Mouse (Mus musculus) midbrain, embryonic 11.5 days (tissue): Measurements from ENCODE around the gene Cnn2. TPM values are rescaled to one million over a fixed set of nuclear protein-coding genes. Genes with fewer than 3 reads are reported as not detected.

ENCODE experiments used
- ATAC-seq: fragments of 200-750 bp; cut with Nextera tagmentation; 2 replicates; pipeline ENCODE4 v1.8.0; 2017; ENCODE audit warnings: moderate TSS enrichment, moderate library complexity; ENCODE audit not compliant: low FRiP score
- DNase-seq: peaks from one replicate; pipeline ENCODE4 v3.0.0; 2015; ENCODE audit warnings: low spot score; ENCODE audit errors: missing footprints
- H3K27ac ChIP-seq: fragments of 300-500 bp; sonication (generic); 2 replicates; pipeline ENCODE4 v1.5.1; 2014; ENCODE audit warnings: low read depth, low read length
- H3K27me3 ChIP-seq: fragments of 300-500 bp; sonication (generic); 2 replicates; pipeline ENCODE4 v1.6.1; 2014; ENCODE audit warnings: mild to moderate bottlenecking, low read length, moderate library complexity, mixed read lengths; ENCODE audit not compliant: control insufficient read depth, insufficient read depth
- H3K36me3 ChIP-seq: fragments of 300-500 bp; sonication (generic); 2 replicates; pipeline ENCODE4 v1.6.1; 2014; ENCODE audit warnings: mild to moderate bottlenecking, low read length, moderate library complexity, mixed read lengths; ENCODE audit not compliant: control insufficient read depth, insufficient read depth
- H3K4me1 ChIP-seq: fragments of 300-500 bp; sonication (generic); 2 replicates; pipeline ENCODE4 v1.6.1; 2014; ENCODE audit warnings: low read length; ENCODE audit not compliant: control insufficient read depth, insufficient read depth
- H3K4me2 ChIP-seq: fragments of 300-500 bp; sonication (generic); 2 replicates; pipeline ENCODE4 v1.6.1; 2014; ENCODE audit warnings: mild to moderate bottlenecking, moderate library complexity
- H3K4me3 ChIP-seq: fragments of 300-500 bp; sonication (generic); 2 replicates; pipeline ENCODE4 v1.5.1; 2014; ENCODE audit warnings: low read depth, low read length
- H3K9ac ChIP-seq: fragments of 300-500 bp; sonication (generic); 2 replicates; pipeline ENCODE4 v1.6.1; 2014; ENCODE audit warnings: low read length
- H3K9me3 ChIP-seq: fragments of 300-500 bp; sonication (generic); 2 replicates; pipeline ENCODE4 v1.6.1; 2016; ENCODE audit warnings: low read length; ENCODE audit not compliant: control insufficient read depth
- WGBS: fragments of 180-500 bp; shearing (Covaris S2); extraction: QIAGEN DNeasy Blood & Tissue Kit; methylation state at CpG from one replicate; pipeline ENCODE4 v1.1.7; 2014; 5-methylcytosine and 5-hydroxymethylcytosine counted together
- polyA plus RNA-seq: library from polyadenylated mRNA; unstranded; fragments of >200 nt; fragmentation: Nextera tagmentation; extraction: Ambion mirVana; gene quantifications from 2 replicates; pipeline ENCODE4 v1.2.1, GENCODE M21; 2014

Gene Cnn2
- 158 and 160 TPM in 2 replicates for polyA plus RNA-seq

DNA sequence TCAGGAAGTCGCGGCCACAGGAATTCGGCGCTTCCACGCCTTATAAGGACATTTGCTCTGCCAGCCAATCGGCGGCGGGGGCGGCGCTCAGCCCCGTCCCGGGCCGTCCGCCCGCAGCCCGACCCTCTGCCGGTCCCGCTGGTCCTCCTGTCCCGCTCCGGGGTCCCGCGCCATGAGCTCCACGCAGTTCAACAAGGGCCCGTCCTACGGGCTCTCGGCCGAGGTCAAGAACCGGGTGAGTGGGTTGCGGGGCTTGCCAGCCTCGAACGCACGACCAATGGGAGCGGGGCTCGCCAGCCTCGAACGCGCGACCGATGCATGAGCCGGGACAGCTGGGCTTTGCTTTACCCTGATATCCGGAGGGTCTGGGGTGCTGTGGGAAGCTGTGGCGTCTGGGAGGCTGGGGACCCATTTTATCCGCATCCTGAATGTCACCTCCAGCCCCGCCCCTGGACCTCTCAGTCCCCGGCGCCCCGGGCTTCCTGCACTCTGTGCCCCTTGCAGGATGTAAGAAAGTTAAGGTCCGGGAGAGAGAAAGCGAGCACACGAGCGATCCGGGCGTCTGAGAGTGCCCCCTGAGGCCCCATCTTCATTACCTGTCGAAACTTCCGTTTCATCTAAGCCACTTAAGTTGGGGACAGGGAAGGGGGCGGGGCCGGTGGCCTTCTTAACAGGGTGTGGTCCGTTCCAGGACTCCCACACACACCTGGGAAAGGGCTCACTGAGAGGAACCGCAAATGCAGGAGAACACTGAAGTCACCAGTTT lies at the start of gene Cnn2:
TSS of gene Cnn2 (plus strand) at position 79 of the 766 bp plus-strand sequence.
- Histone ChIP-seq H3K4me1 (peaks cover 18% of the 10 kb centered on the region), H3K27ac (no peak within 1 kb of the TSS; the same call in 1 of the 2 replicates), H3K4me2 (peak within 1 kb of the TSS; percentile 46), H3K27me3 (peaks cover 38% of the 10 kb centered on the region), H3K36me3 (no peaks in the 10 kb centered on the region), H3K9me3 (peaks cover 5% of the 10 kb centered on the region; the same call in 1 of the 2 replicates), H3K9ac (peak within 1 kb of the TSS; percentile 31), H3K4me3 (peak within 1 kb of the TSS; percentile 34)
- peak; percentile 95 for DNase-seq
- no peak for ATAC-seq
- WGBS, result 2% methylated on average over 58 of the region's 59 CpGs

DNA sequence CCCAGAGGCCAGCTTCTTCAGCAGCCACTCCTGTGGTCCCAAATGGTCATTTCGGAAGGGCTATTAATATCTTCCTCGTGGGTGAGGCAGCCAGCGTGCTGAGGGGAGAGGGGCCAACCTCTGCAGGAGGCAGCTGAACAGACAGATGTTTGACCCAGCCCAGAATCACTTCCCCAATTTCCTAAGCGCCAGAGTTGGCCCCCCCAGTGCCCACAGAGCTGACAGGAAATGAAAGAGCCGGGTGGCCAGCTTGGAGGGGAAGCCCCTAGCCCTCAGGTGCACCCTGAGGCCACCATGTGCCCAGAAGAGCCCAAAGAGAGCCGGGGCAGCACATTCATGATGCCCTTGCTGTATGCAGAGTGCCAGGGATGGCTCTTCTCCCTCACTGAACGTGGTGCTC lies 47.6 kb upstream of the Cnn2 start:
- H3K9me3 ChIP-seq, result no peaks in the 10 kb centered on the region
- H3K4me2 ChIP-seq, result no peak overlapping the region
- ATAC-seq, result no peak
- H3K4me1 ChIP-seq, result peaks cover 14% of the 10 kb centered on the region
- H3K27ac ChIP-seq, result no peak overlapping the region
- H3K36me3 ChIP-seq, result no peaks in the 10 kb centered on the region
- no peak for DNase-seq
- H3K9ac ChIP-seq, result no peak overlapping the region
- H3K4me3 ChIP-seq, result no peak overlapping the region
- no peaks in the 10 kb centered on the region for H3K27me3 ChIP-seq
- 62% methylated on average over 7 of the region's 7 CpGs for WGBS

DNA sequence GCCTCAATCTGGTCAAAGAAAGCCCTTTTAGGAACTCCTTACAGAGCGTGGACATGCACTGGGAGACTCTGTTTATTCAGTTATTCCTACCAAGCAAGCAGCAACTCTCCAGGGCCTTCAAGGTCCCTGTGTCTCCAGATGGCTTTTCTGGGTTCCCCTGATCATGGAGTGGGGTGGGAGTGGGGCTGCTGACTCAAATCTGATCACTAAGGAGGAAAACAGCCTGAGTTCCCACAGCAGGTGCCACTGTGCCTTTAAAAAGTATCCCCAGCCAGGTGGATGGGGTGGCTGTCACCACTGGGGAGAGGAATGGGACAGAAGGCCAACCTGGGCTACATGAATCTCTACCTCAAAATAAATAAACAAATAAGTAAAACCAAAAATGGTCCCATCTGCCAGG lies 45.4 kb upstream of the Cnn2 start:
- WGBS, result 76% methylated on average over 1 of the region's 1 CpGs
- Histone ChIP-seq H3K4me3 (no peak overlapping the region), H3K27ac (no peak overlapping the region), H3K36me3 (no peaks in the 10 kb centered on the region), H3K4me1 (peaks cover 27% of the 10 kb centered on the region), H3K9ac (no peak overlapping the region), H3K9me3 (no peaks in the 10 kb centered on the region), H3K4me2 (no peak overlapping the region), H3K27me3 (no peaks in the 10 kb centered on the region)
- DNase-seq (no peak), ATAC-seq (no peak)

DNA sequence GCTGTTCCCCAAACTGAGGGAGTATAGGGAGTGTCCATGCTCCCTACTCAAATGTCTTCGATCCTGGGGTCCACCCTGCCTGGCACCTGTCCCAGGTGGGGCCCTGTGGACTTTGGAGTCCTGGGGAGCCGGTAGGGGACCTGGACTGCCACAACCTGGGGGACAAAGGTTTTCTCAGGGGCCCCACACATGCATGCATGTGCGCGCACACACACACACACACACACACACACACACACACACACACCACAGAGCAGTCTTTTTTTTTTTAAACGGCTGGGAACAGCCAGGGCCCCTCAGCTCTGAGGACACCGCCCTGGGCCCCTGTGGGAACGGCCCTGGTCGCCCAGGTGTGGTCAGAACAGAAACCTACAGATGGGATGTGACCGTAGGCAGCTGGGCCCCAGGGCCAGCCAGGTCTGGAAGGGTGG lies 44.9 kb upstream of the Cnn2 start:
- peaks cover 23% of the 10 kb centered on the region for H3K4me1 ChIP-seq
- no peak overlapping the region for H3K27ac ChIP-seq
- no peaks in the 10 kb centered on the region for H3K9me3 ChIP-seq
- DNase-seq, result no peak
- H3K4me2 ChIP-seq, result no peak overlapping the region
- H3K4me3 ChIP-seq, result no peak overlapping the region
- H3K36me3 ChIP-seq, result no peaks in the 10 kb centered on the region
- no peak overlapping the region for H3K9ac ChIP-seq
- no peak for ATAC-seq
- H3K27me3 ChIP-seq, result no peaks in the 10 kb centered on the region
- 79% methylated on average over 9 of the region's 9 CpGs for WGBS

DNA sequence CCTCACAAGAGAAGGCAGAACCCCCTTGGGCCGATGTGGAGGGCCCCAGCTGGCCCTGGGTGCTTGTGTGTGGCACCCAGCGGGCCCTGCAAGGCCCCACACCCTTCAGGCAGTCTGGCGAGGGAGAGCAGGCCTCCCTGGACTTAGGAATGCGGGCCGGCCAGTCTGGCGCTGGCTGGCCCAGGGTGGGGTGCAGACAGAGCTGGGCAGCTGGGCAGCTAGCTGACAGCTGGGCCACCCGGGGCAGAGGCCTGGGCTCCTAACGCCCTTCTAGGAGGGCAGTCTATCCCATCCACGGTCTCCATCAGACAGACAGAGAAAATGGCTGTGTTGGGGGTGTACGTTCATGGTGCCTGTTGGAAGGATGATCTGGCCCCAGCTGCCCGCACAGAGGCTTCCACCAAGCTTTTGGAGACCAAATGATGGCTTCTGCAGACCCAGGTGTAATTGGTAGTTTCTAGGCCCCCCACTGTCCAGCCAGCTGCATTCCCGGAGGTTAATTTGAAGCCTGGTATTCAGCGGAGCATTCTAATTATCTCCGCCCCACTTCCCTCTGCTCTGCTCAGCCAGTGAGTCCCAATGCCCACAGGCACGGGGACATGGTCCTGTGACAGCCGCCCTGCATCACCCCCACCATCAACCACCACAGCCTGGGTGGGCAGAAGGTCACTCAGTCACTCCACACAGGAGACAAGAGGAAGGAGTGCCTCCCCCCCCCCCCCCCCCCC lies 42.7 kb upstream of the Cnn2 start:
- Histone ChIP-seq H3K27me3 (no peaks in the 10 kb centered on the region), H3K9ac (peak overlapping the region; percentile 27; the same call in 1 of the 2 replicates), H3K9me3 (no peaks in the 10 kb centered on the region), H3K36me3 (no peaks in the 10 kb centered on the region), H3K4me2 (peak overlapping the region; percentile 13; the same call in 1 of the 2 replicates), H3K4me3 (no peak overlapping the region), H3K27ac (peak overlapping the region; percentile 68), H3K4me1 (peaks cover 23% of the 10 kb centered on the region)
- WGBS, result 22% methylated on average over 16 of the region's 16 CpGs
- ATAC-seq, result peak; percentile 62
- no peak for DNase-seq

DNA sequence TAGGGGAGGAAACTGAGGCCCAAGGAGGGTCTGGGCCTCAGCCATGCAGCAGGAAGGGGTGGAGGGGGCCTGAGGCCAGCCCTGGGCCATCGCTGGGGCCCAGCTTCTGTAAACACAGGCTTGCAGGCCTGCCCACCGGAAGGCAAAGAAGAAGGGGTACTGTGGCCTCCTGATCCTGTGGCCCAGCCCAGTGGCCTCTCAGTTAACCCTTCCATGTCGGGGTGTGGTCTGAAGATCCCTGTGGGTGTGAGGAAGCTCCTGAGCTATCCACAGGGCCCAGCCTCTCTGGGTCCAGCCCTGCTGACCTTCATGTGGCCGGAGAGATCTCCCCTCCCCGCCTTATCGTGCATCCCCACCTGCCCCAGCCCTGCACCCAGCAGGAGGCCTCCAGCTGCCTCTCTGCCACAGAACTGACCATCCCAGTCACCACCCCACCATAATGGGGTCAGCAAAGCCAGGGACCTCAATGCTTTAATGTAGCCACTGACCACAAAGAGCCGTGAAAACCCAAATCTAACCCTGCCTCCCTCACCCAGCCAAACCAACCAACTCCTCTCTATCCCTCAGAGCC lies 41.5 kb upstream of the Cnn2 start:
- Histone ChIP-seq H3K4me3 (no peak overlapping the region), H3K4me1 (peaks cover 23% of the 10 kb centered on the region)
- no peak for DNase-seq

DNA sequence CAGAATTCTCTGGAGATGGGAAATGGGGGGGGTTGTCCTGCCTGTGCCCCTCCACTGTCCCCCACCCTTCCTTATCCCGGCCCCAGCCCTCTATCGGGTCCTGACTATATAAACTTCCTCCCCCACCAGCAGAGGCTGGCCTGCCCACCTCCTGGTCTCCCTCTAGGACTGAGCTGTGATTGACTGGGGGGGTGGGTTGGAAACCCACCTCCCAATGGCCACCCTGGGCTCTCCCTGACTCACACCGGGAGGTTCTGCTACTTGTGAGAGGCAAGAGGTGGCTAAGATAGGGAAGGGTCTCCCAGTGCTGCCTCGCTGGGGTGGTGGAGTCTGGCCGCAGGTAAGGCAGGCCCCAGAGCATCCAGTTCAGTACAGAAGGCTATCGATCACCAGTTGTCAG lies 40.9 kb upstream of the Cnn2 start:
- Histone ChIP-seq H3K4me3 (no peak overlapping the region), H3K4me2 (no peak overlapping the region), H3K9me3 (no peaks in the 10 kb centered on the region), H3K27me3 (no peaks in the 10 kb centered on the region), H3K36me3 (no peaks in the 10 kb centered on the region), H3K4me1 (peaks cover 23% of the 10 kb centered on the region), H3K27ac (no peak overlapping the region; the same call in 1 of the 2 replicates), H3K9ac (no peak overlapping the region)
- WGBS, result 84% methylated on average over 6 of the region's 6 CpGs
- ATAC-seq, result no peak
- no peak for DNase-seq

More for the DNA sequence above, 41.5 kb upstream of the Cnn2 start:
- Histone ChIP-seq H3K36me3 (no peaks in the 10 kb centered on the region), H3K27me3 (no peaks in the 10 kb centered on the region), H3K9me3 (no peaks in the 10 kb centered on the region), H3K9ac (peak overlapping the region; percentile 30), H3K4me2 (peak overlapping the region; percentile 4; the same call in 1 of the 2 replicates), H3K27ac (peak overlapping the region; percentile 44)
- 24% methylated on average over 6 of the region's 7 CpGs for WGBS
- ATAC-seq, result no peak; the same call in 1 of the 2 replicates

DNA sequence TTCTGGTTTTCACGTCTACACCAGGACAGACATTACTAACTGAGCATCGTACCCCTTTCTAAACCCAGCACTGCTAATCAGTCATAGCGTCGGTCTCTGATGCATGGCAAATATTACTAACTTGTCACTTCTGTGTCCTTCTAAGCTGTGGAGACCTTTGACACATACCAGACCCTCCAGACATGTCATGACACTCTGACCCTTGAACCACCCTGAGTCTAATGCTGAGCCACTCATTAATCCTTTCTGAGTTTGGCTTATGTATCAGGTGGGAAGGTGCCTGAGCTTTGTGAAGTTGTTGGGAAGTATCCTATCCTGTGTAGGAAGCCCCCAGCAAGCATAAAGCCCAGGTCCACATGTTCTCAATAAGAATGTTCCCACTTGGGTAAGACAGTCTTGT lies 38.5 kb upstream of the Cnn2 start:
- Histone ChIP-seq H3K9me3 (no peaks in the 10 kb centered on the region), H3K4me3 (no peak overlapping the region), H3K4me1 (peaks cover 19% of the 10 kb centered on the region), H3K27me3 (no peaks in the 10 kb centered on the region; the same call in 1 of the 2 replicates), H3K36me3 (no peaks in the 10 kb centered on the region), H3K4me2 (no peak overlapping the region), H3K9ac (no peak overlapping the region), H3K27ac (no peak overlapping the region)
- DNase-seq (no peak), ATAC-seq (no peak)
- 93% methylated on average over 4 of the region's 4 CpGs for WGBS

DNA sequence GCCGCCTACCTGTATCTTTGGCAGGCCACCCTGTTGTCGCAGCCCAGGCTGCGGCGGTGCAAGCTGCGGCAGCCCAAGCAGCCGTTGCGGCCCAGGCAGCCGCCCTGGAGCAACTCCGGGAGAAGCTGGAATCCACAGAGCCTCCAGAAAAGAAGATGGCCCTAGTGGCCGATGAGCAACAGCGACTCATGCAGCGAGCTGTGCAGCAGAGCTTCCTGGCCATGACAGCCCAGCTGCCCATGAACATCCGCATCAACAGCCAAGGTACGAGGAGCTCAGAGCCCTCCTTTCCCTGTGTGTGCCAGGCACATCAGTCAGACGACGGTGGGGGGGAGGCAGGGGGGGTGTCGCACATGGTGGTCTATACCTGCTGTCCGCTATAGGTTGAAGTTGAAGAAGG lies 37.7 kb upstream of the Cnn2 start:
- H3K27me3 ChIP-seq, result no peaks in the 10 kb centered on the region; the same call in 1 of the 2 replicates
- peaks cover 16% of the 10 kb centered on the region for H3K4me1 ChIP-seq
- no peak overlapping the region for H3K4me3 ChIP-seq
- no peak overlapping the region for H3K27ac ChIP-seq
- 86% methylated on average over 18 of the region's 18 CpGs for WGBS
- ATAC-seq, result no peak
- DNase-seq, result no peak
- H3K4me2 ChIP-seq, result no peak overlapping the region
- H3K36me3 ChIP-seq, result no peaks in the 10 kb centered on the region
- no peaks in the 10 kb centered on the region for H3K9me3 ChIP-seq
- H3K9ac ChIP-seq, result no peak overlapping the region
